Mouse (Mus musculus) lung, adult 2 months (tissue): ENCODE measurements around the gene Cct7.

Source experiments
- CTCF ChIP-seq: fragments of 200-500 bp; IDR thresholded peaks from 2 replicates; pipeline ENCODE4 v1.5.1; 2011; ENCODE audit warnings: mild to moderate bottlenecking, low read length, control low read depth; ENCODE audit not compliant: insufficient read depth
- POLR2A ChIP-seq: fragments of 200-500 bp; IDR thresholded peaks from 2 replicates; pipeline ENCODE4 v1.6.1; 2011; ENCODE audit warnings: low read depth, mild to moderate bottlenecking, control low read depth, low read length, borderline replicate concordance; ENCODE audit errors: extremely low read depth

DNA sequence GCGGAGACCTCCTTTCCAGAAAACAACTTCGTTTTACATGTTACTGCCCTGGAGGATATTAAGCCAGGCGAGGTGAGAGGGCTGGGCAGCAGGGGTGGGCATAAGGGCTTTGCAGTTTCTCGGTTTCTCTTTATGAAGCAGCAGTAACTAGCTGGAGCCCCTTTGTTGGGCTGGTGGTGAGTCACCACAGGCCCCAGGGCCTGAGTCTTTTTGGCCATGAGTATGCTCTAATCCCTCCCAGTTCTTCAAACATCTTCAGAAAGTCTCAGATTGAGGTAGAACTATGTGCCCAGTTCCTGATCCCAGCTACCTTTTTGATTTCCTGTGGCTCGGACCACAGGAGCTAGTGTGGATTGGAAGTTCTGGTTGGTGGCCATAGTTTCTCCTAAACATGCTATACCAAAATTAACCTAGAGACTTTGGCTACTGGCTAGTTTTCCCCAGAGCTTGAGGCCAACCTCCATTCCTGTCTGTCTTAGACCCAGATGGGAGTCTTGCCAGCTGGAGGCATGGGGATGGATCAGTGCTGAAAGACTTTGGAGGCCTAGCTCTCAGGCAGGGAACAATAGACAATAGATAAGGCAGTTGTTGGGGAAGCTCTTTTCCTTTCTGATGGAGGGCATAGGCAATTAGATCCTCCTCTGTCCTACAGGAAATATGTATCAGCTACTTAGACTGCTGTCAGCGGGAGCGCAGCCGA is 6.9 kb upstream of the Cct7 start:
- TF ChIP-seq CTCF: no peak
- TF ChIP-seq POLR2A: no peak
